Mouse (Mus musculus) limb, embryonic 14.5 days (tissue): Measurements from ENCODE around the gene Thsd4. TPM values are rescaled to one million over a fixed set of nuclear protein-coding genes. Genes with fewer than 3 reads are reported as not detected.

ENCODE experiments used
- ATAC-seq: fragments of 200-750 bp; cut with Nextera tagmentation; 2 replicates; pipeline ENCODE4 v1.8.0; 2017; ENCODE audit warnings: low read depth, moderate number of reproducible peaks, moderate TSS enrichment; ENCODE audit not compliant: low FRiP score
- DNase-seq: peaks from one replicate; pipeline ENCODE4 v3.0.0-alpha.2; 2015; ENCODE audit warnings: low spot score
- H3K27ac ChIP-seq: fragments of 300-500 bp; sonication (generic); replicated peaks from 2 replicates; pipeline ENCODE4 v1.5.1; 2014; ENCODE audit warnings: low read depth, mild to moderate bottlenecking, low read length, moderate library complexity, mixed read lengths
- H3K27me3 ChIP-seq: fragments of 300-500 bp; sonication (generic); 2 replicates; pipeline ENCODE4 v1.6.1; 2014; ENCODE audit warnings: low read length, mixed read lengths; ENCODE audit not compliant: control insufficient read depth, insufficient read depth
- H3K36me3 ChIP-seq: fragments of 300-500 bp; sonication (generic); 2 replicates; pipeline ENCODE4 v1.6.1; 2014; ENCODE audit warnings: mild to moderate bottlenecking, low read length, moderate library complexity, mixed read lengths; ENCODE audit not compliant: control insufficient read depth, insufficient read depth
- H3K4me1 ChIP-seq: fragments of 300-500 bp; sonication (generic); 2 replicates; pipeline ENCODE4 v1.6.1; 2014; ENCODE audit warnings: antibody characterized with exemption, low read length, mixed read lengths; ENCODE audit not compliant: control insufficient read depth, insufficient read depth
- H3K4me2 ChIP-seq: fragments of 300-500 bp; sonication (generic); replicated peaks from 2 replicates; pipeline ENCODE4 v1.6.1; 2014; ENCODE audit warnings: low read depth, mild to moderate bottlenecking, low read length, moderate library complexity; ENCODE audit not compliant: severe bottlenecking
- H3K4me3 ChIP-seq: fragments of 300-500 bp; sonication (generic); replicated peaks from 2 replicates; pipeline ENCODE4 v1.5.1; 2014; ENCODE audit warnings: low read length
- H3K9ac ChIP-seq: fragments of 300-500 bp; sonication (generic); 2 replicates; pipeline ENCODE4 v1.6.1; 2014; ENCODE audit warnings: mild to moderate bottlenecking, low read depth, low read length, moderate library complexity; ENCODE audit not compliant: severe bottlenecking
- H3K9me3 ChIP-seq: fragments of 300-500 bp; sonication (generic); 2 replicates; pipeline ENCODE4 v1.6.1; 2016; ENCODE audit warnings: low read length; ENCODE audit not compliant: control insufficient read depth
- POLR2A ChIP-seq: fragments of 200-500 bp; IDR thresholded peaks from 2 replicates; pipeline ENCODE4 v1.8.0; 2012; ENCODE audit warnings: inconsistent platforms, mild to moderate bottlenecking, moderate library complexity, borderline replicate concordance; ENCODE audit not compliant: insufficient read depth, insufficient read length; ENCODE audit errors: extremely low read depth
- WGBS: fragments of 180-500 bp; shearing (Covaris S2); extraction: QIAGEN DNeasy Blood & Tissue Kit; methylation state at CpG from one replicate; pipeline ENCODE4 v1.1.7; 2014; 5-methylcytosine and 5-hydroxymethylcytosine counted together
- polyA plus RNA-seq, 2 experiments: library from polyadenylated mRNA; depleted of rRNA in 1 of 2; stranded (reverse) in 1 of 2; unstranded in 1 of 2; fragments of >200 nt; fragmentation: Nextera tagmentation in 1 of 2; extraction: Ambion mirVana in 1 of 2; gene quantifications; 2 replicates each; pipeline versions ENCODE4 v1.2.1 to v1.2.3; 2012 to 2014

Gene Thsd4
- polyA plus RNA-seq, 2 experiments: 30.8 to 31.2 TPM

DNA sequence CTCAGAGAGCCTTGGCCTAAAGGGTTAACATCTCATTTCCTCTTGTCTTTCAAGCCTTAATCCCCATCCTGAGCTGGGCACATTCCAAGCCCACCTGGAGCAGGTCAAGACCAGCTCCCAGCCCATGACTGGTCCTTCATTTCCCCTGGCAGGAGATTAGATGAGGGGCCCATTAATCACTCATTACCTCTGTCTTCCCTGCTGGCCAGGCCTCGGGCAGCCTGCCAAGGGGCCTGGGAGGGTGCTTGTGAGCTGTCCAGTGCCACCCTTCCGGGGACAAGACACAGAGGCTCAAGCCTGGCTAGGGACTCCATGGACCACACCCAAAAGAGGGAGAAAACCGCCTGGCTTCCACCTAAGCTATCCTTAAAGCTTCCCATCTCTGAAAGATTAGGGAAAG lies 3.6 kb downstream of the Thsd4 start:
- Histone ChIP-seq H3K9ac (no peak overlapping the region), H3K4me2 (no peak overlapping the region), H3K36me3 (no peaks in the 10 kb centered on the region), H3K4me1 (peaks cover 22% of the 10 kb centered on the region; the same call in 1 of the 2 replicates), H3K9me3 (no peaks in the 10 kb centered on the region), H3K27ac (no peak overlapping the region), H3K27me3 (0 out of 2 replicates have a peak, but pooled peaks cover 14% of the 10 kb centered on the region), H3K4me3 (no peak overlapping the region)
- TF ChIP-seq POLR2A: no peak
- WGBS: 17% methylated on average over 3 of the region's 3 CpGs
- ATAC-seq (no peak), DNase-seq (no peak)

GRCm38 (mm10) chr9:60517148-60517547 lies 4.7 kb downstream of the Thsd4 start:
- Histone ChIP-seq H3K4me2 (no peak overlapping the region), H3K9ac (no peak overlapping the region), H3K4me3 (no peak overlapping the region), H3K9me3 (no peaks in the 10 kb centered on the region), H3K27ac (no peak overlapping the region), H3K27me3 (0 out of 2 replicates have a peak, but pooled peaks cover 14% of the 10 kb centered on the region), H3K4me1 (peaks cover 22% of the 10 kb centered on the region; the same call in 1 of the 2 replicates), H3K36me3 (no peaks in the 10 kb centered on the region)
- ATAC-seq (no peak), DNase-seq (no peak)
- WGBS: 34% methylated on average over 4 of the region's 4 CpGs
- no peak for TF ChIP-seq POLR2A

- H3K4me1 ChIP-seq: peaks cover 22% of the 10 kb centered on the region; the same call in 1 of the 2 replicates
- ATAC-seq: no peak
These were observed 5.5 kb downstream of the Thsd4 start for GRCm38 (mm10) chr9:60516379-60516778.

DNA sequence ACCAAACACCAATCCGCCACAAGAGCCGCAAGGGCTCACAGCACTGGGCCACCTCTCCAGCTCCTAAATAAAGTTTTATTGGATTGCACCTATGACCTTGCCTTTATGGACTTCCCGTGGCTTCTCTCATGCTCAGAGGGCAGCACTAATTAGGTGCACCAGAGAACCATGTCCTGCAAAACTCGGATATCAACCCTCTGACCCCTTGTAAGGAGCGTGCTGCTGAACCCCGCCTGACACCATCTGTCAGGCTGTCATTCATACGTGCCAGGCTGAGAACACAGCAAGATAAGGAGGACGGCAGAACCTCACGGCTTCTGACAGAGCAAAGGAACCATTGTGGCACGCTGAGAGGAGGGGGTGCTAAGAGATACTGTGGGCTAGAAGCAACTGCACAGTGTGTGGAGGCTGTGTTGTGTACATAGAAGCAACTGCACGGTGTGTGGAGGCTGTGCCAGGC lies 8.5 kb downstream of the Thsd4 start:
- no peak for DNase-seq
- TF ChIP-seq POLR2A: no peak
- ATAC-seq: no peak

More at GRCm38 (mm10) chr9:60516379-60516778, 5.5 kb downstream of the Thsd4 start:
- Histone ChIP-seq H3K9me3 (no peaks in the 10 kb centered on the region), H3K27me3 (0 out of 2 replicates have a peak, but pooled peaks cover 13% of the 10 kb centered on the region), H3K9ac (no peak overlapping the region), H3K36me3 (no peaks in the 10 kb centered on the region), H3K27ac (no peak overlapping the region), H3K4me2 (no peak overlapping the region), H3K4me3 (no peak overlapping the region)
- TF ChIP-seq POLR2A: no peak
- 88% methylated on average over 4 of the region's 4 CpGs for WGBS
- no peak for DNase-seq

DNA sequence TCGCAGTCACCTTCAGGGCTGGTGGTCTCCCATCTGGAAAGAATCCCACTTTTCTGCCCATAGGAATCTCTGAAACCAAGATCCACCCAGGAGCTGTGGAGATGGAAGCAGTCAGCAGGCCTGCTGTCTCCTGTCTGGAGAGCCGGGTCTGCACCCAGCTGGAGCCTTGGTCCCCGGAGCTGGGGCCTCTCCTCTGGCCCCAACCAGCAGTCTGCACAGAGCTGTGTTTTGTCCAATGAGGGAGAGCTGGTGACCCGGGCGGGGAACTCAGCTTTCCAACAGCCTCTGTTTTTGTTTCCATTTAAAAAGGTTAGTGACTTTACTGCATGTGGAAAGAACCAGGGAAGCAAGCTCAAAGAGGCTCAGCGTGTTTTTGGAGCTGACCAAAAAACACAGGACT lies 11.0 kb downstream of the Thsd4 start:
- H3K4me3 ChIP-seq: no peak overlapping the region
- H3K27me3 ChIP-seq: no peaks in the 10 kb centered on the region
- ATAC-seq (no peak; the same call in 1 of the 2 replicates), DNase-seq (no peak)
- 33% methylated on average over 6 of the region's 6 CpGs for WGBS
- no peak overlapping the region; the same call in 1 of the 2 replicates for H3K4me2 ChIP-seq
- H3K4me1 ChIP-seq: peaks cover 17% of the 10 kb centered on the region
- peak overlapping the region; percentile 40 for H3K27ac ChIP-seq
- TF ChIP-seq POLR2A: no peak
- no peak overlapping the region for H3K9ac ChIP-seq
- H3K9me3 ChIP-seq: no peaks in the 10 kb centered on the region
- no peaks in the 10 kb centered on the region for H3K36me3 ChIP-seq

More for the DNA sequence above, 8.5 kb downstream of the Thsd4 start:
- Histone ChIP-seq H3K4me2 (no peak overlapping the region), H3K9ac (no peak overlapping the region), H3K4me1 (peaks cover 17% of the 10 kb centered on the region; the same call in 1 of the 2 replicates), H3K27ac (no peak overlapping the region), H3K9me3 (no peaks in the 10 kb centered on the region), H3K4me3 (no peak overlapping the region), H3K27me3 (no peaks in the 10 kb centered on the region), H3K36me3 (no peaks in the 10 kb centered on the region)
- WGBS: 20% methylated on average over 11 of the region's 11 CpGs
